Mouse (Mus musculus) olfactory bulb, adult 2 months (tissue): ENCODE results near the gene Esf1.

Experiments used
- CTCF ChIP-seq: fragments of 200-500 bp; IDR thresholded peaks from 2 replicates; pipeline ENCODE4 v1.5.1; 2012; ENCODE audit warnings: low read depth, mild to moderate bottlenecking, low read length, moderate library complexity; ENCODE audit not compliant: insufficient read depth
- POLR2A ChIP-seq: fragments of 200-500 bp; IDR thresholded peaks from 2 replicates; pipeline ENCODE4 v1.6.1; 2012; ENCODE audit warnings: mild to moderate bottlenecking, low read depth, low read length, moderate library complexity; ENCODE audit not compliant: insufficient read depth

DNA sequence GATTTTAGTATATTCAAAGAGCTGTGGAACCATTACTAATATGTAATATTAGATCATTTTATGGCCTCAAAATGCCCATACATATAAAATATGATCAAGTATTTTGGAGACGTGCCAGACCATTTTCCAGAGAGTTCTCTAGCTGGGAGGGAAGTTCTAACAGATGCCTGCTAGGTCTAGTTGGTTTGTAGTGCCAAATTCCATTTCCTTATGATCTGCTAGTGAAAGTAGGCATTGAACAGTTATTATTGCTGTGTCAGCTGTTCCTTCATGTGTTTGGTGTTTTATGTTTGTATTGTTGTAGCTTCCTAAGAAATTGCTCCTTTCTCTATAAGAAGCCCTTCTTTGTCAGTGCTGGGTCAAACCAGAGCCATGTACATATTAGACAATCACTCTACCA, 45.6 kb upstream of the Esf1 start:
- TF ChIP-seq CTCF (no peak), POLR2A (no peak)
